Mouse (Mus musculus): ENCODE results near the gene Kcnq4. TPM values are rescaled to one million over a fixed set of nuclear protein-coding genes. Genes with fewer than 3 reads are reported as not detected.

Gene Kcnq4
- polyA plus RNA-seq, 1 experiment: 0.86 TPM

- Histone ChIP-seq H3K27me3 (replicated peaks; ENCODE audit: control insufficient read depth, insufficient read depth, low read length) (no peaks in the 10 kb centered on the region), H3K36me3 (ENCODE audit: control insufficient read depth, insufficient read depth, low read length) (no peaks in the 10 kb centered on the region), H3K27ac (ENCODE audit: insufficient read depth, low read depth, low read length) (no peak overlapping the region), H3K4me3 (ENCODE audit: insufficient read depth, low read depth, low read length) (no peak overlapping the region), H3K4me1 (ENCODE audit: control insufficient read depth, insufficient read depth, low read length) (no peaks in the 10 kb centered on the region)
- WGBS: 71% methylated on average over 6 of the region's 6 CpGs
- no peak for TF ChIP-seq CTCF (conservative IDR thresholded peaks at IDR 0.05; ENCODE audit: insufficient read depth, insufficient read length, low read depth, low read length)
- TF ChIP-seq POLR2A (IDR thresholded peaks at IDR 0.05; ENCODE audit: low read depth, low read length): no peak
- no peak for DNase-seq
These were observed 34.4 kb downstream of the Kcnq4 start for GRCm38 (mm10) chr4:120713856-120714497.

GRCm38 (mm10) chr4:120713021-120713420 lies 35.4 kb downstream of the Kcnq4 start:
- WGBS: 95% methylated on average over 6 of the region's 6 CpGs
- no peak for DNase-seq
- Histone ChIP-seq H3K27me3 (replicated peaks; ENCODE audit: control insufficient read depth, insufficient read depth, low read length) (no peaks in the 10 kb centered on the region), H3K4me3 (ENCODE audit: insufficient read depth, low read depth, low read length) (no peak overlapping the region), H3K27ac (ENCODE audit: insufficient read depth, low read depth, low read length) (no peak overlapping the region), H3K4me1 (ENCODE audit: control insufficient read depth, insufficient read depth, low read length) (no peaks in the 10 kb centered on the region), H3K36me3 (ENCODE audit: control insufficient read depth, insufficient read depth, low read length) (no peaks in the 10 kb centered on the region)
- TF ChIP-seq CTCF (conservative IDR thresholded peaks at IDR 0.05; ENCODE audit: insufficient read depth, insufficient read length, low read depth, low read length) (no peak), POLR2A (IDR thresholded peaks at IDR 0.05; ENCODE audit: low read depth, low read length) (no peak)

- TF ChIP-seq CTCF (conservative IDR thresholded peaks at IDR 0.05; ENCODE audit: insufficient read depth, insufficient read length, low read depth, low read length) (no peak), POLR2A (IDR thresholded peaks at IDR 0.05; ENCODE audit: low read depth, low read length) (no peak)
- no peak overlapping the region for H3K4me3 ChIP-seq (ENCODE audit: insufficient read depth, low read depth, low read length)
- no peaks in the 10 kb centered on the region for H3K4me1 ChIP-seq (ENCODE audit: control insufficient read depth, insufficient read depth, low read length)
- DNase-seq: peak; percentile 9
- WGBS: 46% methylated on average over 12 of the region's 12 CpGs
- H3K27ac ChIP-seq (ENCODE audit: insufficient read depth, low read depth, low read length): no peak overlapping the region
- H3K27me3 ChIP-seq (replicated peaks; ENCODE audit: control insufficient read depth, insufficient read depth, low read length): no peaks in the 10 kb centered on the region
- no peaks in the 10 kb centered on the region for H3K36me3 ChIP-seq (ENCODE audit: control insufficient read depth, insufficient read depth, low read length)
These were observed 36.2 kb downstream of the Kcnq4 start for GRCm38 (mm10) chr4:120712236-120712635.

GRCm38 (mm10) chr4:120702511-120702910 lies 45.9 kb downstream of the Kcnq4 start:
- H3K4me1 ChIP-seq (ENCODE audit: control insufficient read depth, insufficient read depth, low read length): no peaks in the 10 kb centered on the region
- no peak for DNase-seq
- no peak overlapping the region for H3K4me3 ChIP-seq (ENCODE audit: insufficient read depth, low read depth, low read length)
- no peaks in the 10 kb centered on the region for H3K27me3 ChIP-seq (replicated peaks; ENCODE audit: control insufficient read depth, insufficient read depth, low read length)
- WGBS: 91% methylated on average over 2 of the region's 2 CpGs
- no peak for TF ChIP-seq CTCF (conservative IDR thresholded peaks at IDR 0.05; ENCODE audit: insufficient read depth, insufficient read length, low read depth, low read length)
- TF ChIP-seq POLR2A (IDR thresholded peaks at IDR 0.05; ENCODE audit: low read depth, low read length): no peak
- H3K36me3 ChIP-seq (ENCODE audit: control insufficient read depth, insufficient read depth, low read length): no peaks in the 10 kb centered on the region
- H3K27ac ChIP-seq (ENCODE audit: insufficient read depth, low read depth, low read length): no peak overlapping the region

GRCm38 (mm10) chr4:120702056-120702455 lies 46.4 kb downstream of the Kcnq4 start:
- Histone ChIP-seq H3K4me3 (ENCODE audit: insufficient read depth, low read depth, low read length) (no peak overlapping the region), H3K36me3 (ENCODE audit: control insufficient read depth, insufficient read depth, low read length) (no peaks in the 10 kb centered on the region), H3K27me3 (replicated peaks; ENCODE audit: control insufficient read depth, insufficient read depth, low read length) (no peaks in the 10 kb centered on the region), H3K27ac (ENCODE audit: insufficient read depth, low read depth, low read length) (no peak overlapping the region), H3K4me1 (ENCODE audit: control insufficient read depth, insufficient read depth, low read length) (no peaks in the 10 kb centered on the region)
- TF ChIP-seq CTCF (conservative IDR thresholded peaks at IDR 0.05; ENCODE audit: insufficient read depth, insufficient read length, low read depth, low read length) (no peak), POLR2A (IDR thresholded peaks at IDR 0.05; ENCODE audit: low read depth, low read length) (no peak)
- DNase-seq: no peak
- WGBS: 84% methylated on average over 8 of the region's 8 CpGs

- WGBS: 74% methylated on average over 3 of the region's 3 CpGs
- H3K4me3 ChIP-seq (ENCODE audit: insufficient read depth, low read depth, low read length): no peak overlapping the region
- H3K27me3 ChIP-seq (replicated peaks; ENCODE audit: control insufficient read depth, insufficient read depth, low read length): no peaks in the 10 kb centered on the region
- H3K27ac ChIP-seq (ENCODE audit: insufficient read depth, low read depth, low read length): no peak overlapping the region
- no peak for DNase-seq
- H3K36me3 ChIP-seq (ENCODE audit: control insufficient read depth, insufficient read depth, low read length): no peaks in the 10 kb centered on the region
- no peaks in the 10 kb centered on the region for H3K4me1 ChIP-seq (ENCODE audit: control insufficient read depth, insufficient read depth, low read length)
- no peak for TF ChIP-seq CTCF (conservative IDR thresholded peaks at IDR 0.05; ENCODE audit: insufficient read depth, insufficient read length, low read depth, low read length)
These were observed 47.2 kb downstream of the Kcnq4 start for GRCm38 (mm10) chr4:120701180-120701579.

GRCm38 (mm10) chr4:120697799-120698484 lies 50.5 kb downstream of the Kcnq4 start:
- H3K27me3 ChIP-seq (replicated peaks; ENCODE audit: control insufficient read depth, insufficient read depth, low read length): no peaks in the 10 kb centered on the region
- 21% methylated on average over 35 of the region's 35 CpGs for WGBS
- H3K4me3 ChIP-seq (ENCODE audit: insufficient read depth, low read depth, low read length): no peak overlapping the region
- H3K27ac ChIP-seq (ENCODE audit: insufficient read depth, low read depth, low read length): no peak overlapping the region
- H3K4me1 ChIP-seq (ENCODE audit: control insufficient read depth, insufficient read depth, low read length): no peaks in the 10 kb centered on the region
- TF ChIP-seq CTCF (conservative IDR thresholded peaks at IDR 0.05; ENCODE audit: insufficient read depth, insufficient read length, low read depth, low read length) (no peak), POLR2A (IDR thresholded peaks at IDR 0.05; ENCODE audit: low read depth, low read length) (no peak)
- no peak for DNase-seq
- H3K36me3 ChIP-seq (ENCODE audit: control insufficient read depth, insufficient read depth, low read length): no peaks in the 10 kb centered on the region
